ENCODE assay signal across 14 mouse cellular contexts in the genomic region with DNA sequence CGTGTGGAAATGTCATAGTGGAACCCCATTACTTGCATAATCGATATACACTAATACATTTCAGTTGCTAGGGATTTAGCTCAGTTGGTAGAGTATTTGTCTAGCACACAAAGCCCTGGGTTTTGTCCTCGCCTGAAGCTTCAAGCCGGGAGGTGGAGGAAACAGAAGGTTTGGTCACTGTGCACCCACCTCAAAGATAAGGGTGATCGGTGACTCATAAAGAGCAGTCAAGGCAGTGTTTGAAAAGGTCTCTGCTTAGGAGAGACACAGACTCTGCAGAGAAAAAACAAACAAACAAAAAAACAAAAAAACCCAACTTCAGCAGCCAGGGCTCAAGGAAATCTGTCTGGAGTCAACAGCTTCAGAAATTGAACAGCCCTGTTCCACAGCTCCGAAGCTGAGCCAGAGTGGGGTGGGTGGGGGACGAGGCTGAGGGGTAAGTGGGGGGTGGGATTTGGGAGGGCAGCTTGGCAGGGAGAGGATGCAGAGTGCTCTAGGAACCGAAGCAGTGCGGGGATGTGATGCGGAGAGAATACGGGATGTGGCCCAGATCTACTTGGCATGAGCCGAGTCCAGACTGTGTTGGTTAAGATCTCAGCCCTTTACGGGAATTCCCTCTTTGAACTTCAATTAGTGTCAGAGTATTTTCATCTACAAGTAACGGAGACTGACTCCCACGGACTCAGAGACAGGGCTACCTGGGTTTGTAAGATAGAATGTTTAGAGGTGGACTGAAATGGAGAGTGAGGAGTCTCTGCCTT. TPM values are rescaled to one million over a fixed set of nuclear protein-coding genes. Genes with fewer than 3 reads are reported as not detected.
DNase-seq lines count a peak whose midpoint lies in the region; ATAC-seq and TF ChIP-seq lines count a peak whose summit lies in the region.
"Had no signal": no experiment of that assay in that cellular context is flagged by ENCODE, and none has a peak within 500 bp of the region (broad histone marks: within the 10 kb centered on the region; RNA-seq: fewer than 3 reads in every experiment).

No protein-coding gene starts in this region.

- no peak overlapping the region for H3K27ac ChIP-seq in hindbrain, embryonic 16.5 days (ENCODE audit: low read depth, low read length)
- H3K27ac ChIP-seq in hindbrain, embryonic 11.5 days (ENCODE audit: low read depth, low read length), result no peak overlapping the region
- 0 out of 2 replicates have a peak overlapping the region, but pooled peaks have one; percentile 43 for H3K27ac ChIP-seq in limb, embryonic 14.5 days (replicated peaks; ENCODE audit: low read depth, low read length)
- H3K27ac ChIP-seq: midbrain, embryonic 10.5 days had no signal

- H3K4me1 ChIP-seq in hindbrain, embryonic 16.5 days (ENCODE audit: control insufficient read depth, insufficient read depth, low read depth, low read length), result peaks cover 6% of the 10 kb centered on the region; the same call in 1 of the 2 replicates
- H3K4me1 ChIP-seq in hindbrain, embryonic 11.5 days (replicated peaks; ENCODE audit: control insufficient read depth, insufficient read depth, low read length), result no peaks in the 10 kb centered on the region
- H3K4me1 ChIP-seq in G1E (ENCODE audit: insufficient read depth, low read depth, low read length), result peaks cover 76% of the 10 kb centered on the region
- peaks cover 52% of the 10 kb centered on the region for H3K4me1 ChIP-seq in limb, embryonic 14.5 days (ENCODE audit: control insufficient read depth, insufficient read depth, low read length)

- no peaks in the 10 kb centered on the region for H3K9me3 ChIP-seq in hindbrain, embryonic 16.5 days (ENCODE audit: control insufficient read depth, low read length)
- no peaks in the 10 kb centered on the region for H3K9me3 ChIP-seq in hindbrain, embryonic 11.5 days (ENCODE audit: control insufficient read depth, low read length)
- H3K9me3 ChIP-seq in G1E (replicated peaks), result no peaks in the 10 kb centered on the region
- H3K9me3 ChIP-seq in limb, embryonic 14.5 days (ENCODE audit: control insufficient read depth, low read length), result no peaks in the 10 kb centered on the region
- H3K9me3 ChIP-seq: midbrain, embryonic 10.5 days had no signal

- TF ChIP-seq POLR2A in limb, embryonic 14.5 days (IDR thresholded peaks at IDR 0.05; ENCODE audit: borderline replicate concordance, extremely low read depth, insufficient read depth, insufficient read length), result no peak

- H3K4me2 ChIP-seq in hindbrain, embryonic 16.5 days (ENCODE audit: low read length), result no peak overlapping the region
- H3K4me2 ChIP-seq in hindbrain, embryonic 11.5 days (replicated peaks; ENCODE audit: low read depth, low read length), result no peak overlapping the region
- H3K4me2 ChIP-seq in limb, embryonic 14.5 days (replicated peaks; ENCODE audit: low read depth, low read length, severe bottlenecking), result no peak overlapping the region

- H3K4me3 ChIP-seq in hindbrain, embryonic 16.5 days (ENCODE audit: low read length), result no peak overlapping the region
- no peak overlapping the region for H3K4me3 ChIP-seq in hindbrain, embryonic 11.5 days (ENCODE audit: low read depth, low read length)
- no peak overlapping the region; the same call in 1 of the 2 replicates for H3K4me3 ChIP-seq in G1E (ENCODE audit: low read depth, low read length)
- no peak overlapping the region for H3K4me3 ChIP-seq in limb, embryonic 14.5 days (replicated peaks; ENCODE audit: low read length)
- H3K4me3 ChIP-seq: midbrain, embryonic 10.5 days had no signal

- no peaks in the 10 kb centered on the region for H3K36me3 ChIP-seq in hindbrain, embryonic 16.5 days (ENCODE audit: control insufficient read depth, insufficient read depth, low read length)
- H3K36me3 ChIP-seq in hindbrain, embryonic 11.5 days (ENCODE audit: control insufficient read depth, insufficient read depth, low read length), result no peaks in the 10 kb centered on the region
- H3K36me3 ChIP-seq in G1E (replicated peaks), result no peaks in the 10 kb centered on the region
- H3K36me3 ChIP-seq in limb, embryonic 14.5 days (ENCODE audit: control insufficient read depth, insufficient read depth, low read length), result no peaks in the 10 kb centered on the region
- H3K36me3 ChIP-seq: midbrain, embryonic 10.5 days had no signal

- TF ChIP-seq CTCF in G1E (IDR thresholded peaks at IDR 0.05; ENCODE audit: low read depth, low read length), result no peak

- peak; percentile 25 to 26 for DNase-seq in cerebellum, postnatal 14 days
- no peak for DNase-seq in cerebellum, adult 18-20 months
- DNase-seq in hindbrain, embryonic 11.5 days (ENCODE audit: low spot score), result no peak
- DNase-seq in G1E (ENCODE audit: low spot score), result no peak
- DNase-seq in limb, embryonic 14.5 days (ENCODE audit: low spot score), result no peak
- DNase-seq in frontal cortex, postnatal 14 days (ENCODE audit: low spot score in 2 of 2), result no peak
- DNase-seq: adrenal gland, adult 8-10 months; cerebellum, adult 11 months had no signal

- 68% methylated on average over 15 of the region's 15 CpGs for whole genome bisulfite sequencing in hindbrain, embryonic 16.5 days
- 83% methylated on average over 15 of the region's 15 CpGs for WGBS in hindbrain, embryonic 11.5 days
- 57% methylated on average over 15 of the region's 15 CpGs for WGBS in limb, embryonic 14.5 days

- peak; percentile 61; the same call in 1 of the 2 replicates for ATAC-seq in hindbrain, embryonic 16.5 days
- ATAC-seq in hindbrain, embryonic 11.5 days (ENCODE audit: low FRiP score), result no peak
- peak; percentile 36 for ATAC-seq in G1E (ENCODE audit: extremely low read depth, insufficient number of reproducible peaks, low FRiP score, poor library complexity, severe bottlenecking)
- ATAC-seq in limb, embryonic 14.5 days (ENCODE audit: low FRiP score, low read depth), result no peak
- ATAC-seq in monocyte, adult 5-6 weeks (replicated peaks; ENCODE audit: insufficient number of reproducible peaks, low FRiP score, low TSS enrichment, poor library complexity, severe bottlenecking), result no peak
- ATAC-seq: inflammation-experienced regulatory T-cells, adult 6 months; Patski had no signal

- no peaks in the 10 kb centered on the region for H3K27me3 ChIP-seq in hindbrain, embryonic 16.5 days (replicated peaks; ENCODE audit: control insufficient read depth, insufficient read depth, low read length)
- H3K27me3 ChIP-seq in hindbrain, embryonic 11.5 days (ENCODE audit: control insufficient read depth, insufficient read depth, low read length), result no peaks in the 10 kb centered on the region
- peaks cover 3% of the 10 kb centered on the region; the same call in 1 of the 2 replicates for H3K27me3 ChIP-seq in G1E (ENCODE audit: insufficient read depth, low read length)
- H3K27me3 ChIP-seq in limb, embryonic 14.5 days (ENCODE audit: control insufficient read depth, insufficient read depth, low read length), result no peaks in the 10 kb centered on the region
- H3K27me3 ChIP-seq: Patski had no signal

- H3K9ac ChIP-seq in hindbrain, embryonic 16.5 days (ENCODE audit: low read depth, low read length), result no peak overlapping the region
- no peak overlapping the region for H3K9ac ChIP-seq in hindbrain, embryonic 11.5 days (ENCODE audit: low read depth, low read length)
- no peak overlapping the region for H3K9ac ChIP-seq in limb, embryonic 14.5 days (ENCODE audit: low read depth, low read length, severe bottlenecking)

RNA-seq across cellular contexts. Expression of a gene that starts 40.6 kb away (rescaled TPM):
- 78.8 and 85.8 TPM in 2 replicates for polyA plus RNA-seq in hindbrain, embryonic 16.5 days (2015; fragmentation: Nextera tagmentation; extraction: Ambion mirVana)
- 22.1 and 24.0 TPM in 2 replicates for polyA plus RNA-seq in hindbrain, embryonic 11.5 days (2014; fragmentation: Nextera tagmentation; extraction: Ambion mirVana)
- 12.3 and 19.4 TPM in 2 replicates for total RNA-seq in G1E (2014; fragmentation: Nextera tagmentation)
- 1.5 and 2.1 TPM in 2 replicates for total RNA-seq in G1E (2017)
- polyA plus RNA-seq in G1E (2012), result 3.4 and 3.5 TPM in 2 replicates
- polyA plus RNA-seq in limb, embryonic 14.5 days (2012; rRNA removed), result 48.8 and 52.9 TPM in 2 replicates
- 66.0 and 70.9 TPM in 2 replicates for polyA plus RNA-seq in limb, embryonic 14.5 days (2014; fragmentation: Nextera tagmentation; extraction: Ambion mirVana)
- 1.6 to 1.8 TPM in 2 of 3 replicates, not detected in the other for total RNA-seq in monocyte, adult 5-6 weeks (2017)
- total RNA-seq: granulocyte monocyte progenitor cell, adult 5-6 weeks had no signal

Comparison
In these comparisons a context has a peak if more than half of its experiments do, and no peak if none do; other contexts are left out.
1. DNase-seq: peak in cerebellum, postnatal 14 days (2 of 2); none in cerebellum, adult 18-20 months (0 of 2), hindbrain, embryonic 11.5 days (single experiment), G1E (single experiment), limb, embryonic 14.5 days (single experiment) and frontal cortex, postnatal 14 days (0 of 2).
2. ATAC-seq: peak in hindbrain, embryonic 16.5 days (single experiment) and G1E (single experiment); none in hindbrain, embryonic 11.5 days (single experiment), limb, embryonic 14.5 days (single experiment) and monocyte, adult 5-6 weeks (single experiment).